Mouse (Mus musculus): Measurements from ENCODE around the gene Sdsl. TPM values are rescaled to one million over a fixed set of nuclear protein-coding genes. Genes with fewer than 3 reads are reported as not detected.

The Sdsl gene
- polyA plus RNA-seq, 1 experiment from 2014 or later: 1.6 TPM

DNA sequence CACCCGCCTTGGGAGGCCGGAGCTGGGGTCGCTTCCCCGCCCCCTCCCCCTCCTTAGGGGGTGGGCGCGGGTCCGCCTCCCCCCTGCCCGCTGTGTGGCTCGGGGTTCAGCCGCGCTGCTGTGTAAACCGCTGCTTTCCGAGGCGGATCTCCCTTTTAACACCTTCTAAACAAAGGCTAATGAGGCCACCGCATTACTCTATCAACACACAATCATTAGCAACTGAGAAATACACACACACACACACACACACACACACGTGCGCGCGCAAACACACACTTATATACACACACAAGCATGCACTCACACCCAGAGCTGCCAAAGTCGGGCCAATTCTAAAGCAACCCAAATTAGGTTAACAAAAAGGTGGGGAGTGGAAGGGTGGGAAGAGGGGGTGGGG lies 46.9 kb downstream of the Sdsl start:
- H3K4me3 ChIP-seq (ENCODE audit: low read depth, low read length): no peak overlapping the region
- H3K9ac ChIP-seq (ENCODE audit: low read depth, low read length): no peak overlapping the region
- H3K9me3 ChIP-seq (ENCODE audit: control insufficient read depth, low read length): no peaks in the 10 kb centered on the region
- H3K27ac ChIP-seq (replicated peaks; ENCODE audit: low read depth, low read length): no peak overlapping the region
- H3K4me1 ChIP-seq (ENCODE audit: control insufficient read depth, insufficient read depth, low read length): no peaks in the 10 kb centered on the region
- WGBS: under 1% methylated on average over 12 of the region's 20 CpGs
- peaks cover 88% of the 10 kb centered on the region for H3K27me3 ChIP-seq (replicated peaks; ENCODE audit: control insufficient read depth, insufficient read depth, low read length)
- H3K4me2 ChIP-seq (ENCODE audit: low read depth, low read length): no peak overlapping the region
- DNase-seq (ENCODE audit: low spot score): no peak
- no peak for ATAC-seq (ENCODE audit: low read depth)
- H3K36me3 ChIP-seq (ENCODE audit: control insufficient read depth, insufficient read depth, low read length): no peaks in the 10 kb centered on the region

GRCm38 (mm10) chr5:120424657-120425056 lies 48.0 kb downstream of the Sdsl start:
- H3K9ac ChIP-seq (ENCODE audit: low read depth, low read length): no peak overlapping the region
- H3K4me2 ChIP-seq (ENCODE audit: low read depth, low read length): no peak overlapping the region
- H3K9me3 ChIP-seq (ENCODE audit: control insufficient read depth, low read length): no peaks in the 10 kb centered on the region
- DNase-seq (ENCODE audit: low spot score): no peak
- no peaks in the 10 kb centered on the region for H3K4me1 ChIP-seq (ENCODE audit: control insufficient read depth, insufficient read depth, low read length)
- H3K36me3 ChIP-seq (ENCODE audit: control insufficient read depth, insufficient read depth, low read length): no peaks in the 10 kb centered on the region
- H3K27ac ChIP-seq (replicated peaks; ENCODE audit: low read depth, low read length): no peak overlapping the region
- no peak overlapping the region for H3K4me3 ChIP-seq (ENCODE audit: low read depth, low read length)
- peaks cover 83% of the 10 kb centered on the region for H3K27me3 ChIP-seq (replicated peaks; ENCODE audit: control insufficient read depth, insufficient read depth, low read length)
- ATAC-seq (ENCODE audit: low read depth): no peak
- 2% methylated on average over 11 of the region's 11 CpGs for WGBS

- under 1% methylated on average over 19 of the region's 19 CpGs for WGBS
- Histone ChIP-seq H3K27me3 (replicated peaks; ENCODE audit: control insufficient read depth, insufficient read depth, low read length) (peaks cover 77% of the 10 kb centered on the region), H3K27ac (replicated peaks; ENCODE audit: low read depth, low read length) (no peak overlapping the region), H3K4me2 (ENCODE audit: low read depth, low read length) (no peak overlapping the region), H3K4me1 (ENCODE audit: control insufficient read depth, insufficient read depth, low read length) (no peaks in the 10 kb centered on the region), H3K36me3 (ENCODE audit: control insufficient read depth, insufficient read depth, low read length) (no peaks in the 10 kb centered on the region), H3K4me3 (ENCODE audit: low read depth, low read length) (no peak overlapping the region), H3K9ac (ENCODE audit: low read depth, low read length) (no peak overlapping the region), H3K9me3 (ENCODE audit: control insufficient read depth, low read length) (no peaks in the 10 kb centered on the region)
- peak; percentile 90 for DNase-seq (ENCODE audit: low spot score)
- ATAC-seq (ENCODE audit: low read depth): peak; percentile 82
Observed at GRCm38 (mm10) chr5:120424039-120424438, 48.6 kb downstream of the Sdsl start.

- H3K27me3 ChIP-seq (replicated peaks; ENCODE audit: control insufficient read depth, insufficient read depth, low read length): peaks cover 45% of the 10 kb centered on the region
- no peak overlapping the region for H3K9ac ChIP-seq (ENCODE audit: low read depth, low read length)
- no peaks in the 10 kb centered on the region for H3K9me3 ChIP-seq (ENCODE audit: control insufficient read depth, low read length)
- H3K4me3 ChIP-seq (ENCODE audit: low read depth, low read length): no peak overlapping the region
- H3K27ac ChIP-seq (replicated peaks; ENCODE audit: low read depth, low read length): no peak overlapping the region
- DNase-seq (ENCODE audit: low spot score): no peak
- H3K4me1 ChIP-seq (ENCODE audit: control insufficient read depth, insufficient read depth, low read length): no peaks in the 10 kb centered on the region
- no peak overlapping the region for H3K4me2 ChIP-seq (ENCODE audit: low read depth, low read length)
- ATAC-seq (ENCODE audit: low read depth): no peak
- no peaks in the 10 kb centered on the region for H3K36me3 ChIP-seq (ENCODE audit: control insufficient read depth, insufficient read depth, low read length)
- 85% methylated on average over 8 of the region's 8 CpGs for WGBS
Observed at GRCm38 (mm10) chr5:120420106-120420505, 52.5 kb downstream of the Sdsl start.

GRCm38 (mm10) chr5:120413436-120413835 lies 59.2 kb downstream of the Sdsl start:
- WGBS: 73% methylated on average over 6 of the region's 6 CpGs

DNA sequence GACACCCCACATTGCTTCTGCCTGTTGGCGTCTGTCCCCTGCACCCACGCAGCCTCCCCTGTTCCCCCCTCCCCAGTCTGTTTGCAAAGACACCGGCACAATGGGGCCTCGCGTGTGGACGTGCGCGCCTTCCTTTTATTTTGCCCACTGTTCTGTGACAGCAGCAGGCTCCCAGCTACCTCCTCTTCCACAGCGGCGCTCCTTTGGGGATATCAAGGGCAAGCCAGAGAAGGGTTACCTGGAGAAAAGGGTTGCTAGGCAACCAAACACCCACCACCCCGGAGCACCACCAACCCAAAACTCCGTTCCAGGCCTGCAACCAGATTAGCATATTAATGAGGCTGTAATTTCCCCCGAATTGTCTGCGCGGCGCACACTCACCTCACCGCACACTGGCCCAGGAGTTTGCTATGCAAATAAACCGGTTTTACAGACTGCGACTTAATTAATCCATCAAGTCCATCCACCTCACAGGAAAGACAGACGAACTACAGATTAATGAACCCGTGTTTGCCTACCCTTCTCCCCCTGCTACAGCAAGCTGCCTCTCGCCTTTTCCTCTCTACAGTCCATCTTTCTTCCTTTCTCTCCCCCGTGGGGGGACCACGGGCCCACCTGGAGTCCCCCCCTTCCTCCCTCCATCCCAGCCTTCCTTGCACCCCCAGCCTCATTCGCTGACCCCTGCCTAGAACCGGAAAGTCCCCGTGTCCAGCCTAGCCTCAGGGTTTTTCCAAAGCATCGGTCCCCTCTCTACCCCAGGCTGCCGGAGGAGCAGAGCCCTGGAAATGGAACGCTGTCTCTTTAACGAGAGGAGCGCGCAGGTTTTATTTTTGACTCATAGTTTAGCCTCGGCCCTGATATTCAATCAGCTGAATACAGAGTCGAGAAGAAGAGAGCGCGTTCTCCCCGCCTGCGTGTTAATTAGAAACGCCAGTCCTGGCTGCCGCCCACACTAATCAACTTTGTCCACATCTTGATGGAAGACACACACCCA lies 62.9 kb downstream of the Sdsl start:
- Histone ChIP-seq H3K27me3 (replicated peaks; ENCODE audit: control insufficient read depth, insufficient read depth, low read length) (peaks cover 46% of the 10 kb centered on the region), H3K4me3 (ENCODE audit: low read depth, low read length) (peak overlapping the region; percentile 17; the same call in 1 of the 2 replicates), H3K27ac (replicated peaks; ENCODE audit: low read depth, low read length) (no peak overlapping the region), H3K36me3 (ENCODE audit: control insufficient read depth, insufficient read depth, low read length) (no peaks in the 10 kb centered on the region), H3K4me2 (ENCODE audit: low read depth, low read length) (peak overlapping the region; percentile 43), H3K9ac (ENCODE audit: low read depth, low read length) (no peak overlapping the region), H3K9me3 (ENCODE audit: control insufficient read depth, low read length) (0 out of 2 replicates have a peak, but pooled peaks cover 6% of the 10 kb centered on the region), H3K4me1 (ENCODE audit: control insufficient read depth, insufficient read depth, low read length) (no peaks in the 10 kb centered on the region)
- peak; percentile 46 for DNase-seq (ENCODE audit: low spot score)
- 2% methylated on average over 41 of the region's 41 CpGs for WGBS
- ATAC-seq (ENCODE audit: low read depth): 0 out of 2 replicates have a peak, but pooled peaks have one; percentile 12

More at GRCm38 (mm10) chr5:120413436-120413835, 59.2 kb downstream of the Sdsl start:
- Histone ChIP-seq H3K9me3 (ENCODE audit: control insufficient read depth, low read length) (0 out of 2 replicates have a peak, but pooled peaks cover 6% of the 10 kb centered on the region), H3K27me3 (replicated peaks; ENCODE audit: control insufficient read depth, insufficient read depth, low read length) (peaks cover 45% of the 10 kb centered on the region), H3K4me1 (ENCODE audit: control insufficient read depth, insufficient read depth, low read length) (no peaks in the 10 kb centered on the region), H3K4me2 (ENCODE audit: low read depth, low read length) (no peak overlapping the region), H3K9ac (ENCODE audit: low read depth, low read length) (no peak overlapping the region), H3K36me3 (ENCODE audit: control insufficient read depth, insufficient read depth, low read length) (no peaks in the 10 kb centered on the region), H3K27ac (replicated peaks; ENCODE audit: low read depth, low read length) (no peak overlapping the region), H3K4me3 (ENCODE audit: low read depth, low read length) (no peak overlapping the region)
- no peak for ATAC-seq (ENCODE audit: low read depth)
- DNase-seq (ENCODE audit: low spot score): no peak

DNA sequence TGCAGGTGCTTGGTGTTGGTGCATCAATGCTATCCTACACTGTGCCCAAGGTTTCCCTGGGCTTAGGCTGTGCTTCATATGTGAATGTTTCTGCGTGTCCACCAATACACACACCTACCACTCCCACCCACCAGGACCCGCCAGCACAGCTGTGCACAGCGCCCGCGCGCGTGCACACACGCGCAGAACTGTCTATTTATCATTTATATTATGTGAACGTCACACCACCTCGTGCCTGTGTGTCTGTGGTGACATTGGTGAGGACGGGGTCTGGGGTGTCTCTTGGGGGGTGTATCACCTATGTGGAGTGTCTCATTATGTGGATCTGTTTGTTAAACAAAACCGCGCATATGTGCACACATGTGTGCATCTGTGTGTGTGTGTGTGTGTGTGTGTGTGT lies 63.7 kb downstream of the Sdsl start:
- H3K27ac ChIP-seq (replicated peaks; ENCODE audit: low read depth, low read length): no peak overlapping the region
- H3K36me3 ChIP-seq (ENCODE audit: control insufficient read depth, insufficient read depth, low read length): no peaks in the 10 kb centered on the region
- 76% methylated on average over 14 of the region's 14 CpGs for WGBS
- ATAC-seq (ENCODE audit: low read depth) (no peak), DNase-seq (ENCODE audit: low spot score) (no peak)
- 0 out of 2 replicates have a peak, but pooled peaks cover 6% of the 10 kb centered on the region for H3K9me3 ChIP-seq (ENCODE audit: control insufficient read depth, low read length)
- H3K9ac ChIP-seq (ENCODE audit: low read depth, low read length): no peak overlapping the region
- no peak overlapping the region for H3K4me2 ChIP-seq (ENCODE audit: low read depth, low read length)
- no peak overlapping the region for H3K4me3 ChIP-seq (ENCODE audit: low read depth, low read length)
- H3K4me1 ChIP-seq (ENCODE audit: control insufficient read depth, insufficient read depth, low read length): no peaks in the 10 kb centered on the region
- H3K27me3 ChIP-seq (replicated peaks; ENCODE audit: control insufficient read depth, insufficient read depth, low read length): peaks cover 46% of the 10 kb centered on the region

Data from embryonic facial prominence, embryonic 14.5 days (tissue).